Mouse (Mus musculus) heart, postnatal 14 days (tissue): ENCODE results near the gene Rnf182. TPM values are rescaled to one million over a fixed set of nuclear protein-coding genes. Genes with fewer than 3 reads are reported as not detected.

Source experiments
- DNase-seq, 2 experiments: peaks; one replicate each; pipeline ENCODE4 v3.0.0; 2021 to 2022
- intact Hi-C: fragments of 180-260 bp; cut with DNase I; formaldehyde crosslinking; loops from one replicate; pipeline ENCODE4 v1.15.1; 2025
- total RNA-seq, 2 experiments: library from RNA; stranded (reverse); gene quantifications; 2 replicates each; pipeline ENCODE4 v1.2.3; 2021

Gene Rnf182
- total RNA-seq, 2 experiments from 2014 or later: 0.10 to 0.22 TPM

DNA sequence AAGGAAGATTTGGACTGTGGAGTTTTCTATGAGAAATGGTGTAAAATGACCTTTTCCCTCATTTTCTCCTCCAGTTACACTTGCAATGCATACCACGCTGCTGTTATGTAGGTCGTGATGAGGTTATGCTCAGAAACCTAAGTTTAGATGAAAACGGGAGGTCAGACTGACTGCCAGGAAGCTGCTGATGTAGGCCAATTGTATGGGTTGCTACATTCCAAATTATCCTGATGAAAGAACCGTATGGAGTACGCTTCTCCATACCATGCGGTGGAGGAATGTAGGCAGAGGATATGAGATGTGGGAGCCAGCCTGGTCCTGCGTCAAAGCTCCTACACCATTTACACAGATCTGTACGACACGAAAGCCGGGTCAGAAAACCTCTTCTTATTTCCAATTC lies 72.6 kb downstream of the Rnf182 start:
- intact Hi-C loops: no loop called here

DNA sequence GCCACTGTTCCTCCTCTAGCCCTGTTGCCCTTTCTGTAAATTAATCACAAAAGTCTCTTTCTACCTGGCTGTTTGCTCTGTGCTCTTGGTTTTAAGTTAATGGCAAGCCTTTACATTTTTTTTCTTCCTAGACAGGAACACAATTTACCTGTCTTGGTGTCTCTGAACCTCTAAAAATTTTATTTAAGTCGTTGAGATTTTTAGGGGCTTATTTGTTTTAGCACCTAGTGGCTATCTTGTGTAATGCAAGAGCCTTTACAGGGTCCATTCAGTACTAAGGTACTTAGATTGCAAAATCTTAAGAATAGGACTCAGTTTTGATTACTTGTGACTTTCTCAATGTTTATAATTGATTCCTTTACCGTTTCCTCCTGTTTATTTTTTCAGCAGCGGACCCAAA lies 76.2 kb downstream of the Rnf182 start:
- no peak for DNase-seq
- intact Hi-C loops: no loop called here

More for the DNA sequence above, 72.6 kb downstream of the Rnf182 start:
- DNase-seq: no peak

DNA sequence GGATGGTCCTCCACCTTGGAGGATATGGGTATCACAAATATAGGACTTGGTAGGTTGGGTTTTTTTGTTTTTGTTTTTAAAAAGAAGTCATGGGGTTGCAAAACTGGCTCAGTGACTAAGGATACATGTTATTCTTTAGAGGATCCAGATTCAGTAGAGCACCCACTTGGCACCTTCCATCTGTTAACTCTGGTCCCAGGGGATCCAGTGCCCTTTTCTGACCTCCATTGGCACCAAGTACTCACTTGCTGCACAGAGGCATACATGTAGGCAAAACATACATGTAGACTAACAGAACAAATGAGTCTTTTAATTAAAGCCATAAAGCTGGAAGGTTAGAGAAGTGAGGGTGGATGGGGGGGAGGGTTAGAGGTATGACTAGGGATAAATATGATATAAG lies 80.0 kb downstream of the Rnf182 start:
- no peak for DNase-seq
- intact Hi-C loops: no loop called here

DNA sequence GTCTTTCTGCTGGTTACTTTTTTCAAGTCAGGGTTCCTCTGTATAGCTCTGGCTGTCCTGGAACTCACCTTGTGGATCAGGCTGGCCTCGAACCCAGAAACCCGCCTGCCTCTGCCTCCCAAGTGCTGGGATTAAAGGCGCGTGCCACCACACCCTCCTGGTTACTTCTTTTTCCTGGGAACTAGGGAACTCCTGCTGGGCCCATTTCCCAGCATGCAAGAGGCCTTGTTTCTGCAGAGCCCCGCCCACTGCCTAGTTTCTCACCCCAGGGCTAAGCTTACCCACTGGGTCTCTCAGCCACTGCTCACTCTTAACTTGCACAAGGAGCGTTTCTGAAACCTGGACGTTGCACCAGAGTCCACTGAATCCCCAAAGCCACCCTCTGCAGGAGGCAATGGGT lies 80.5 kb downstream of the Rnf182 start:
- intact Hi-C loops: no loop called here
- no peak for DNase-seq

DNA sequence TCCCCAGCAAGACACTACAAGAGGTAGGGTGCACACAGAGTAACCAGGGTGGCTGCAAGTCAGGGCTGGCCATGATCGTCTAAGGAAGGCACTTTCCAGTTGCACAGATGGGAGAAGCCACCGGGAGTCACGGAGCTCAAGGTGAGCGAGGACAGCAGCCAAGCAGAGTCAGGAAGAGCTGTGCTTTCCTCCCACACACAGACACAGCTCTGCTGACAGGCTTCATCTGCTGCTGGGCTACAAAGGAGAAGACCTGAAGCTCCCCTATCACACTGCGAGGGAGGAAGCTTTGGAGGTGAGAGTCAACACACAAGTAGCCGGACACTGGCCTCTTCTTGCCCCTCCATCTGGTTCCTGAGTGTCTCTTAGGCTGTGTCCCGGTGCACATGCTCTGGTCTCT lies 83.0 kb downstream of the Rnf182 start:
- no peak for DNase-seq
- intact Hi-C loops: no loop called here

DNA sequence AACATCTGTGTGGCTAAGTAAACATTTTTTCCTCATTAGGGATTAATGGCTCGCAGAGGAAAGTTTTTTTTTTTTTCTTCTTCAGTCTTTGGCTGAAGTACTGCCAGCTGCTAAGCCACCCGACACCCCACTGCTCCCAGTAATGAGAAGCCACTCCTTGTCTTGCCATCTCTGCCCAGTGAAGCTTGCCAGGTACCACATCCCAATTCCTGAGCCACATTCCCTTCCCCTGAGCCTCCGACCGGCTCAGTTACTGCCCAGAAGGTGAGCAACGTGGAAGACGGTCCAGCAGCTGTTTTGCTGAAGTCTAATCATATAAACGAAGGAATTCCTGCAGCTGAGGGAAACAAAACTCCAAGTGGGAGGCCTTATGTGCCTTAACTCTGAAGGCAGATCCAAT lies 88.0 kb downstream of the Rnf182 start:
- DNase-seq: no peak
- intact Hi-C loops: no loop called here

DNA sequence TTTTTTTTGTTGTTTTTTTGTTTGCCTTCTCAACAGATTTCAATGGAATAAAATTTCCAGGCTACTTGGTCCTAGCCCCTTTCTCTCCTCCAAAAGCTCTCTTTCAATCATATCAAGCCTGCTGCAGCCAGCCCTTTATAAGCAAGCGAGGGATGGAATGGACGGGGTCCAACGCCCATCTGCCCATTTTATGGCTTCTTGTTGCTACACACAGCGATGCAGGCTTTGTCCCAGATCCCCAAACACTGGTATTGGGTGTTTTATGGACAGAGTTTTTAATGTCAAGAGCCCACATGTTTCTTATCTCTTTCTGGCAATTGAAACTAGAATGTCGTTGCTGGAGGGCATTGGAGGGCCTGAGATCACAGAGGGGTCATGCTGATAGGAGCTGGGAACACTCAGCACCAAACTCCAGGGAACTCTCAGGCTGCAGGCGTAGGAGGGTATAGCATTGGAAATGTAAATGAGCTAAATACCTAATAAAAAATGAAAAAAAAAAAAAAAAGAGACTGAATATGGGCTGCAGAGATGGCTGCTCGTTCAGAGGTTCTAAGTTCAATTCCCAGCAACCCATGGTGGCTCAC lies 89.1 kb downstream of the Rnf182 start:
- intact Hi-C loops: no loop called here

DNA sequence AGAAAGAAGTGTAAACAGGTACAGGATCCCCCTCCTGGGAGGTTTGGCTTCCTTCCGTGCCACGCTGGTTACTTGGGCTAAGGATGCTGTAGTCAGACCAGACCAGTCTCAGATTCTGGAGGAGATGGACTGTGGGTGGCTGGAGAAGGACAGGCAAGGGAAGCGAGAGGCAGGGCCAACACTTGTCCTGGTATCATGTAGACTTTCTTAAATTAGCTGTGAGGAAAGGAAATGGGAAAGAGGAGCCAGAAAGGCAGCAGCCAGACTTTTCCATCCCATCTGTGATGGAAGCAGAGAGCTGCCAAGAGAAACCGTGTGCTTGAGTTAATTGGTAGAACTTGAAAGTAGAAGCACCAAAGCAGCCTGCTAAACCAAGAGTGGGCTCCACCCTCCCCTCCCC lies 90.9 kb downstream of the Rnf182 start:
- intact Hi-C loops: no loop called here

More for the DNA sequence above, 89.1 kb downstream of the Rnf182 start:
- no peak for DNase-seq

DNA sequence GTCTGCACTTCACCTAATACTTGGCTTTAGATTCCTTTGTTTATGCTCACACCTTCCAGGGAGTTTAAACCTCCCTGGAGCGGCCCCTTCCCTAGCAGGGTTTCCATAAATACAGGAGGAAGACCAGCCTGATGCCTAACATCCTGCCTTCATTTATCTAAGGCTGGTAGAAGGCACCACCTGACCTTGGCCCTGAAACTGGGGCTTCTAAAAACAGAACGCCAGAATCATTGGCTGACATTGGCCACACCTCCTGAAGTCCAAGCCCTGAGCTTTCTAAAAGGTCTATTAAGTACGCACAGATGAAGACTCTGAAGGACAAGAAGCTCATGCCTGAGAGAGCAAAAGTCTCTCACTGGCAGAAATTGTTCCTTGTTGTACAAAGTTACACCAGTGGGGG lies 94.0 kb downstream of the Rnf182 start:
- peak in 1 of 2 experiments; percentile 10 for DNase-seq
- intact Hi-C loops: no loop called here

More for the DNA sequence above, 90.9 kb downstream of the Rnf182 start:
- DNase-seq: no peak

DNA sequence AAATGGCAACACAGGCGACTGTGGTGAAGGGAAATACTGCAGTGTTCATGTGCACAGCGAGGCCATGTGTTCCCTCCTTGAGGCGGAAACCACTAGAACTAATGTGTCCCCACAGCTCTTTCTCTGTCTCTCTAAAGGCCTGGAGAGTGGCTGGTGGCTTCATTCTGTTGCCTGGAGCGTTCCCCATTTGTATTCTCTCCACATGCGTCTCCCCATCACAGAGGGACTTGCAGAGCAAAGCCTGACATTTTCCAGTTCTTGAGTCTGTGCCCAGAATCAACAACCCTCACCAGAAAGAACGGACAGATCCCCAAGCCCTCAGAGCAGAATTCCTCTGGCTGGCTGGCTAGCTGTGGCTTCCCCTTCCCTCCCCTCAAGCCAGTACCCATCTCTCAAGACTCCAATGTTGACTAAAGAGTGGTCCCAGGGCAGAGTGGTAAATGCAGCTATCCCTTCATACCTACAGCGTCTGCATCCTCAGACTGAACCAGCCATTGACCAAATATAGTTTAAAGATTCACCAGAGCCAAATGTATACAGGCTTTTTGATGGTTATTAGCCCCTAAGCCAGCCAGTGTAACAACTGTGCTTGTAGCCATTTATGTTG lies 96.3 kb downstream of the Rnf182 start:
- DNase-seq: no peak
- intact Hi-C loops: no loop called here

DNA sequence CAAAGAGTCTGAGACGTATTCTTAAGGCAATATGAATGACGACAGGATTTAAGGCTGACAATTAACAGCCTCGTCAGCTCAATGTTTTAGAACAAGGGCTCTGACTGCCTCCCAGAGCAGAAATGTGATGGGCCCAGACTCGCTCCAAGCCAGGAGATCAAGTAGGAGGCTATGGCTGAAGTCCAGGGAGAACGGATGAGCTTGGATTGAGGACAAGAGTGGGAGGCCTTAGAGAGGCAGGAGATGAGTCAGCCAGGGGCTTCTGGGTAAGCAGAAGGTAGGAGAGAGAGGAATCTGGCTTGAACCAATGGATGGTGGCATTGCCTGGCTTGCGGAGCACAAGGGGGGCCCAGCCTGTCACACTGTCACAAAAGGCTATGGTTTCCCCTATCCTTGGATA lies 99.2 kb downstream of the Rnf182 start:
- DNase-seq: no peak
- intact Hi-C loops: no loop called here

DNA sequence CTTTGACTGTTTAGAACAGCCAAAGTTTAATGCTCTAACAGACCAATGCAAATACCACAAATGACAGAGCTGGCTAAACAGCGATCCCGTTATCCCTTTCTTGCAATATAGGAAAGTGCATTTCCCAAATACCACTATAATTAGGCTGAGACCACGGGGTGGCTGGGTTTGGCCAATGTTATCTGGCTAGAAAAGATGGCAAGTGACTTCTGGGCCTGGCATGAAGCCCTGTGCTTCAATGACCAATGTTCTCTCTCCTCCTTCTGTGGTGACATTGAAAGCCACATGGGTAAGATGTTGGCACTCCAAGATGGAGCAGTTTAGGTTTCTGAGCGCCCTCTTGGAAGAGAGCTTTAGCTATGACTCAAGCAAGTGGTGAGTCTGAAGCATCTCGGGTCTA lies 100.0 kb downstream of the Rnf182 start:
- DNase-seq: no peak
- intact Hi-C loops: no loop called here

DNA sequence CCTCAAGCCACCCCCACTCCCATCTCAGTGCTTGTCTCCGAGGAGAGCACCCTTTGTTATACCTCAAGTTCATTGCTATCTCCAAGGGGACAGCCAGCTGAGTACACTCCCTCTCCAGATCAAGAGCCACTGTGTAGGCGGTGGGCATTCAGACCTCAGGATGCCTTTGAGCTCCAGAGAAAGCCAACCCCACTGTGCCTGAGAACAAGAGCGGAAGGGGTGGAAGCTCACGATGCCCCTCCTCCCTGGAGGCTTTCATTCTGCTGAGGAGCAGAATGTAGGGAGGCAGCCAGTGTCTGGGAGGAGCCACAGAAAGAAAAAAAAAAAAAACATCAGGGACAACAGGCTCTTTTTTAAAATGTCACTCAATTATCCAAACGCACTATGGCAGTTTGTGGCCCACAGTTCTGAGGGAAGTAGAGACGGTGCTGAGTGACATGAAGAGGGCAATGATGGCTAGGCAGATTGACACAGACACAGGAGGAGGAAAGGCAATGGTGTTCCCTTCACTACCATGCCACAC lies 101.1 kb downstream of the Rnf182 start:
- DNase-seq: no peak
- intact Hi-C loops: no loop called here

DNA sequence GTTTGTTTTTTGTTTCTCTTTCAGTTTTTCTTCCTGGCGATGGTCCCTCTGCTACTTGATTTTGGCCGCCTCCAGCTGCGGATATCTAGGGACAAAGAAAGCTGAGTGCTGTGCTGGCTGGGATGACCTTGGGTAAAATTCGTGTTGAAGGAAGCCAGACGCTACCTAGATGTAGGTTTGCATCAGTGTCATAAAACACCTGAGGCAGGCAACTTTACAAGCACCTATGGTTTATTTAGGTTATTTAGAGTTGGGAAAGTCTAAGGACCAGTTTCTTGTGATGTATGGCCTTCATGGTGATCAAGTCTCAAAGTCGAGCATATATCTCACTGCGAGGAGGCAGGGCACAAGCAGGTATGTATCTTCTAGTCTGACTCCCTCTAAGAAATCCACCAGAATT lies 102.7 kb downstream of the Rnf182 start:
- DNase-seq: no peak
- intact Hi-C loops: no loop called here

DNA sequence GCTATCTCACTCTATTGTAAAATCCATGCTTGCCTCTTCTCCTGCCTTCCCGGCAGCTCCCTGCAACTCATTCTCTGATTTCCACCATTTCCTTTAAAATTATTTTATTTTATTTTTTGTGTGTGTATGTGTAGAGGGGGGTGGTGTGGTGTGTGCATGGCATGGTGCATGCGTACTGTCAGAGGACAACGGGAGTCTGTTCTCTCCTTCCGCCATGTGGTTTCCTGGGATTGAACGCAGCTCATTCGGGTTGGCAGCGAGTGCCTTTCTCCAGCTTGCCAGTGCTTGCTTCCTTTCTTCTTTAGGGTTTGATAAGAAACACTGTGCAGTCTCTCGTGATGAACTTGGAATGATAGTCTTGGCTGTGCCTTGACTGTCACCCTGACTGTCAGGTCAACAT lies 105.0 kb downstream of the Rnf182 start:
- intact Hi-C loops: no loop called here
- DNase-seq: no peak

Other genes with a start within 250 kb of the Rnf182 start
- gene Nol7, start 217.3 kb upstream of the Rnf182 start, total RNA-seq: 10 to 100 TPM; 86.7 to 90.4 TPM
- gene Ranbp9, start 134.4 kb upstream of the Rnf182 start, total RNA-seq: 10 to 100 TPM; 45.7 to 45.9 TPM
- 10 to 100 TPM; 45.7 to 47.5 TPM for gene Mcur1, start 55.5 kb upstream of the Rnf182 start, total RNA-seq
- gene Cd83, start 169.1 kb downstream of the Rnf182 start, total RNA-seq: 1 to 10 TPM; 3.2 to 5.3 TPM